Mouse (Mus musculus) heart, adult 11 months (tissue): ENCODE results near the gene Cks2.
"Not testable (repeated sequence)": the region's sequence is repeated elsewhere in the genome, so short reads cannot be mapped to it uniquely, and the experiment has no call there.

Source experiments
- DNase-seq: peaks from one replicate; pipeline ENCODE4 v3.0.0; 2022

Gene Cks2

GRCm38 (mm10) chr13:51641424-51641823 lies 3.6 kb upstream of the Cks2 start:
- DNase-seq, result no peak

- DNase-seq, result no peak
These were observed 2.8 kb upstream of the Cks2 start for GRCm38 (mm10) chr13:51642171-51642778.

- peak; percentile 87 for DNase-seq
These were observed 856 bp upstream of the Cks2 start for GRCm38 (mm10) chr13:51643924-51644828.

- DNase-seq, result no peak
These were observed 840 bp downstream of the Cks2 start for GRCm38 (mm10) chr13:51645872-51646271.

- peak; percentile 40 for DNase-seq
These were observed 1.5 kb downstream of the Cks2 start for GRCm38 (mm10) chr13:51646362-51647027.

GRCm38 (mm10) chr13:51647770-51648169 lies 2.7 kb downstream of the Cks2 start:
- no peak for DNase-seq

GRCm38 (mm10) chr13:51648237-51648636 lies 3.2 kb downstream of the Cks2 start:
- DNase-seq, result no peak

- DNase-seq, result no peak
These were observed 4.7 kb downstream of the Cks2 start for GRCm38 (mm10) chr13:51649740-51650139.

- peak; percentile 99 for DNase-seq
These were observed 6.5 kb downstream of the Cks2 start, which contains the start of gene Secisbp2 for GRCm38 (mm10) chr13:51651408-51652064. Secisbp2 (plus strand) TSS chr13:51651697.

GRCm38 (mm10) chr13:51653159-51653558 lies 8.1 kb downstream of the Cks2 start:
- peak; percentile 69 for DNase-seq

- DNase-seq, result peak; percentile 95
These were observed 8.9 kb downstream of the Cks2 start for GRCm38 (mm10) chr13:51653961-51654360.

GRCm38 (mm10) chr13:51656516-51657235 lies 11.6 kb downstream of the Cks2 start:
- DNase-seq, result peak; percentile 74

GRCm38 (mm10) chr13:51658094-51658493 lies 13.1 kb downstream of the Cks2 start:
- DNase-seq, result peak; percentile 86

- DNase-seq, result peak; percentile 44
These were observed 14.5 kb downstream of the Cks2 start for GRCm38 (mm10) chr13:51659573-51659972.

GRCm38 (mm10) chr13:51663561-51663960 lies 18.5 kb downstream of the Cks2 start:
- DNase-seq, result no peak

GRCm38 (mm10) chr13:51668195-51668594 lies 23.2 kb downstream of the Cks2 start:
- not testable (repeated sequence) for DNase-seq

GRCm38 (mm10) chr13:51676641-51677040 lies 31.6 kb downstream of the Cks2 start:
- no peak for DNase-seq

- no peak for DNase-seq
These were observed 32.0 kb downstream of the Cks2 start for GRCm38 (mm10) chr13:51677041-51677440.

GRCm38 (mm10) chr13:51677630-51678185 lies 32.7 kb downstream of the Cks2 start:
- no peak for DNase-seq

- no peak for DNase-seq
These were observed 33.7 kb downstream of the Cks2 start for GRCm38 (mm10) chr13:51678687-51679086.

- DNase-seq, result no peak
These were observed 34.3 kb downstream of the Cks2 start for GRCm38 (mm10) chr13:51679332-51679731.

GRCm38 (mm10) chr13:51681076-51681475 lies 36.0 kb downstream of the Cks2 start:
- DNase-seq, result no peak
